Mouse (Mus musculus): ENCODE data around the gene Nbea.

DNA sequence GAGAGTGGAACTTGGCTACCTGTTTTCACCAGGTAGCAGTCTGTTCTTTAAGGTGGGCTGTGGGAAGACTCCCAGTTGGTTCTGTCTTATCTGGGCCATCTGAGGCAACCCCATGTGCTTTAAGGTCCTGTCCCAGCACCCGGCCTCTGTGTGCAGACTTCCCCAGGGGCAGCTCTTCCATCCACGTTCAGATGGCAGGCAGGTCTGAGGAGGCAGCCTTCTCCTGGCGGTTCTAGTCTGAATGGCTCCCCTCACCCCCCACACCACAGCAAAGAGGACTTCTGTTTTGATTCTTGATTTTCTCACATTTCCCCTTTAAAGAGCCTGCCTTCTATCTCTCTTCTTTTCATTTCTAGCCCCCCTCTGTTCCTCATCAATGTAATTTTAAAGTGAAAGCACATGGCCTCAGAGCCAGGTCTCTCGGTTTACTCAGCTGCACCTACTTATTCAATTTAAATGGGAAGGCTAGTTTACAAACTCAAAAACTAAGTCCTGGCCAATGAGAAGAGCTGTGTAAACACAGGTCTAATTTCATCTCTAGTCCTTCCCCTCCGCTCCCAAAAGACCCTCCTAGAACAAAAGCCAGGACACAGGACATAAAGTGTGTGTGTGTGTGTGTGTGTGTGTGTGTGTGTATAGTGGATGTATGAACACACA is 570.9 kb downstream of the Nbea start:
- TF ChIP-seq CTCF (conservative IDR thresholded peaks at IDR 0.05; ENCODE audit: low read length) (no peak), POU5F1 (IDR thresholded peaks at IDR 0.05; ENCODE audit: borderline replicate concordance, low read length) (no peak), NANOG (IDR thresholded peaks at IDR 0.05; ENCODE audit: borderline replicate concordance, low read length) (no peak)

Measured in E14TG2a.4 (cell line).